Mouse (Mus musculus): Measurements from ENCODE around the gene Klk6.

Klk6 gene

GRCm38 (mm10) chr7:43826056-43826455 is 1.8 kb downstream of the Klk6 start:
- DNase-seq, result no peak

GRCm38 (mm10) chr7:43827706-43828105 is 3.4 kb downstream of the Klk6 start:
- DNase-seq, result no peak

GRCm38 (mm10) chr7:43829006-43829405 is 4.7 kb downstream of the Klk6 start:
- DNase-seq, result no peak

- no peak for DNase-seq
These were observed 17.4 kb downstream of the Klk6 start, which contains the start of gene Klk5 for GRCm38 (mm10) chr7:43841701-43842100. Klk5 (plus strand) TSS chr7:43841971.

- no peak for DNase-seq
These were observed 19.5 kb downstream of the Klk6 start for GRCm38 (mm10) chr7:43843801-43844200.

- no peak for DNase-seq
These were observed 27.3 kb downstream of the Klk6 start for GRCm38 (mm10) chr7:43851616-43852015.

GRCm38 (mm10) chr7:43854642-43855380 is 30.5 kb downstream of the Klk6 start:
- DNase-seq, result no peak

- no peak for DNase-seq
These were observed 31.4 kb downstream of the Klk6 start for GRCm38 (mm10) chr7:43855709-43856108.

- DNase-seq, result no peak
These were observed 32.0 kb downstream of the Klk6 start for GRCm38 (mm10) chr7:43856307-43856706.

- no peak for DNase-seq
These were observed 33.2 kb downstream of the Klk6 start for GRCm38 (mm10) chr7:43857501-43857900.

- no peak for DNase-seq
These were observed 36.1 kb downstream of the Klk6 start for GRCm38 (mm10) chr7:43860411-43860810.

GRCm38 (mm10) chr7:43873237-43873636 is 48.9 kb downstream of the Klk6 start:
- peak; percentile 31 to 34 for DNase-seq

- no peak for DNase-seq
These were observed 49.4 kb downstream of the Klk6 start for GRCm38 (mm10) chr7:43873674-43874073.

GRCm38 (mm10) chr7:43874868-43875375 is 50.6 kb downstream of the Klk6 start:
- no peak for DNase-seq

GRCm38 (mm10) chr7:43876444-43876843 is 52.1 kb downstream of the Klk6 start:
- no peak for DNase-seq

GRCm38 (mm10) chr7:43878281-43878680 is 54.0 kb downstream of the Klk6 start:
- DNase-seq, result no peak

GRCm38 (mm10) chr7:43880912-43881311 is 56.6 kb downstream of the Klk6 start, which contains the start of gene Klk4:
Klk4 (plus strand) TSS chr7:43881160.
- no peak for DNase-seq
